Mouse (Mus musculus): ENCODE measurements around the gene Spats2l. TPM values are rescaled to one million over a fixed set of nuclear protein-coding genes. Genes with fewer than 3 reads are reported as not detected.

The Spats2l gene
- polyA plus RNA-seq, 1 experiment from 2014 or later, result 70.1 TPM

DNA sequence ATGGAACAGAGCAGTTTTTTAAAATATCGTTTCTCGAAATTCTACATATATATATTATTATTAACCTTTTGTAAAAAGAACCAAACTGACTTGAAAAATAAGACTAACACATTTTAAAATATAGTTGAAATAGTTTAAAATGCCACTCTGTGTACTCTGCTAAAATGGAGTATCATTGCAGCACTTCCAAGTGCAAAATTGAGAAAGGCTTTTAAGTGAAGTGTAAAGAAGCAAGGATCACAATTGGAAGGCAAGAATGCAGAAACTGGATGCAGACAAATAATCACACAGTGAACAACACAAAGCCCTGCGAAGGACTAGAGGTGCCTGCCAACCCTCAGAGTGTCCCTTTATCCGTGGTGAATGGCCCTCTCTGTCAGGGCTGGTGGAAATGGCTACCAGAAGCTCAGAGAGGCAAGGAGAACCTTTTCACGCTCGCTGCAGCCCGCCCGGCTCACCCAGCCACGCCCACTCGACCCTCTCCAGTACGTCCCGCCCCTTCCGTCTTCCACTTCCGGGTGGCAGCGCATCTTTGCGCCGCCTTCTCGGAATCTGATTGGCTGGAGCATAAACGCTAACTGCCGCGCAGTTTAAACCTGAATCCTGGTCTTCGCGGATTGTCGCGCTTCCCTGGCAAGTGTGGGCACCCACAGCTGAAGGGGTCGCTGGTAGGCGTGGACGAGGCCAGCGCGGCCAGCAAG is 221.6 kb downstream of the Spats2l start, which contains the start of gene Sgo2a:
TSS of gene Sgo2a (plus strand) at position 540 of the 701 bp plus-strand sequence.
- Histone ChIP-seq H3K9me3 (ENCODE audit: control insufficient read depth, low read length) (no peaks in the 10 kb centered on the region), H3K27me3 (ENCODE audit: control insufficient read depth, insufficient read depth, low read length) (no peaks in the 10 kb centered on the region), H3K36me3 (ENCODE audit: control insufficient read depth, insufficient read depth, low read length) (no peaks in the 10 kb centered on the region), H3K4me3 (ENCODE audit: low read depth, low read length) (peak within 1 kb of the TSS; percentile 61), H3K4me1 (ENCODE audit: control insufficient read depth, insufficient read depth, low read length) (peaks cover 5% of the 10 kb centered on the region; the same call in 1 of the 2 replicates), H3K27ac (ENCODE audit: low read depth, low read length) (peak within 1 kb of the TSS; percentile 90), H3K9ac (replicated peaks; ENCODE audit: low read depth, low read length) (peak within 1 kb of the TSS; percentile 72), H3K4me2 (ENCODE audit: low read depth, low read length) (peak within 1 kb of the TSS; percentile 82)
- 7% methylated on average over 30 of the region's 30 CpGs for WGBS
- ATAC-seq (ENCODE audit: low read depth), result peak; percentile 100

DNA sequence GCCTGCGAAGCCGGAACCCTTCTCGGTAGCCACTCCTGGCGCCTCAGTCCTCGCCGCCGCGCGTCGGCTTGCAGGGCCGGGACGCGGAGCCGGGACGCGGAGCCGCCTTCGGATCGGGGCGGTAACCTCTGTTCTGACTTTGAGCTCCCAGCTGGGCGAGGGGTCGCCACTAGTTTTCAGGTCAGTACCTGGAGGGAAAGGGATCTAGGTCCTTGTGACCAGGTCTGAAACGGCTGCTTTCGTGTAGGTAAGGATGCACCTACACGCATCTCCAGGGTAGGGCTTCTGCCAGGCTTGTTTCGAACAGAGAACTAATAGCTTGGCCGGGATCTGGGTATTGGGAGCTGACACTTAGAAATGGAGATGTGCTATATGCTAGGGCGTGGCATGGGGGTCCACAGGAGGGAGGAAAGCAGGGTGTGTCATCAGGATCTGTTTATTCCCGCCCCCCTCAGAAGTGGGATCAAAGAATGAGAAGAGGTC is 222.2 kb downstream of the Spats2l start:
- no peak; the same call in none of the 2 replicates for ATAC-seq (ENCODE audit: low read depth)
- H3K27ac ChIP-seq (ENCODE audit: low read depth, low read length), result no peak overlapping the region
- WGBS, result 0% methylated on average over 29 of the region's 29 CpGs

More for the DNA sequence above, 222.2 kb downstream of the Spats2l start:
- H3K9me3 ChIP-seq (ENCODE audit: control insufficient read depth, low read length), result no peaks in the 10 kb centered on the region
- H3K36me3 ChIP-seq (ENCODE audit: control insufficient read depth, insufficient read depth, low read length), result no peaks in the 10 kb centered on the region
- H3K9ac ChIP-seq (replicated peaks; ENCODE audit: low read depth, low read length), result peak overlapping the region; percentile 47
- no peaks in the 10 kb centered on the region for H3K27me3 ChIP-seq (ENCODE audit: control insufficient read depth, insufficient read depth, low read length)
- peak overlapping the region; percentile 61 for H3K4me3 ChIP-seq (ENCODE audit: low read depth, low read length)
- peak overlapping the region; percentile 82 for H3K4me2 ChIP-seq (ENCODE audit: low read depth, low read length)
- H3K4me1 ChIP-seq (ENCODE audit: control insufficient read depth, insufficient read depth, low read length), result peaks cover 5% of the 10 kb centered on the region; the same call in 1 of the 2 replicates

Other genes starting within 250 kb of the Spats2l start
- gene Sgo2a, start 221.8 kb downstream of the Spats2l start, polyA plus RNA-seq (2014; fragmentation: Nextera tagmentation; extraction: Ambion mirVana), result 1.9 and 2.4 TPM in 2 replicates
- 25.7 and 28.8 TPM in 2 replicates for gene Kctd18, start 244.8 kb downstream of the Spats2l start, polyA plus RNA-seq (2014; fragmentation: Nextera tagmentation; extraction: Ambion mirVana)